Mouse (Mus musculus) embryonic stem cell, embryonic (primary cell): ENCODE data around the gene Plxna4.

ENCODE experiments used
- CTCF ChIA-PET, 4 experiments: fragments of 300-600 bp in 2 of 4; fragments of 350-600 bp in 2 of 4; sonication (Branson Sonifier 250); formaldehyde crosslinking; loops; one replicate each; lab custom pipeline; 2022; ENCODE audit warnings: inconsistent platforms in 2 of 4; lab: Charles Lee
- POLR2A ChIA-PET, 4 experiments: fragments of 300-600 bp in 2 of 4; fragments of 350-600 bp in 2 of 4; sonication (Branson Sonifier 250); formaldehyde crosslinking; loops; one replicate each; lab custom pipeline; 2022; ENCODE audit warnings: antibody characterized with exemption in 4 of 4, inconsistent platforms in 1 of 4; lab: Charles Lee

Gene Plxna4

DNA sequence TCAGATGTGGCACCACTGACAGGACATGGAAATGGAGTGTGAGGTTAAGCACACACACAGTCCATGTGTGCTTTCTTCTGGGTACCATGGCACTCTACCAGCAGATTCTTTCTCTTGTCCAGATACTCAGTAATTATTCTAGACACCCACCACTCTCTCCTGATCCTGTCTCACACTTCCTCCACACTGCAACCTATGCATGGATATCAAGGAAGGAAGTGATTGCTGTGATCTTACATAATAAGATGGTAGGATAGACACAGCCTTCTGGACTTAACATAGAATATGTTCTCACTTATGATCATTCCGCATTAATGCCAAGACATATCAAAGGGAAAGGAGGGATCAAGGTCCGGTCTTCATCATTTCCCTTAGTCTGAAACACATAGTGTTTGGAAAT, 92.5 kb downstream of the Plxna4 start:
- POLR2A ChIA-PET: no interaction called here
- CTCF ChIA-PET: no interaction called here

GRCm38 (mm10) chr6:32493557-32493956, 94.4 kb downstream of the Plxna4 start:
- ChIA-PET POLR2A (interaction anchor here in 1 of 4 experiments (1.1 kb wide), 1 partner anchor 20 kb away, joined by 10 read pairs; no protein-coding TSS in a partner anchor), CTCF (no interaction called here)

DNA sequence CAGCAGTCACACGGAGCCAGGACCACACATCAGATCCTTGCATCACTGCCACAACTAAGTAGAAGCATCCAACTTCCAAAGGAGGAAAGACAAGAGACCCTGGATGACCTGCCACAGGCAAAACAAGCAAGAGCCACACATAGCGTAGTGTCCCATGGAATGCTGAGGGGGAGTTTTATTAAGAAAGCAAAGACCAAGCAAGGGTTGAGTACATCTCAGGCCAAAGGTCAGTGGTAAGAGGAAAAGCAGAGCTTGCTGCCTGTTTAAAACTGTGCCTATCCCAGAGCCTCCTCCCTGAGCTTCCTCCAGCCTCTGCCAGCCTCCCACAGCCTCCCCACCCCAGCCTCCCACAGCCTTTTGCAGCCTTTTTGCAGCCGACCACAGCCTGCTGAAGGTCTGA, 100.9 kb downstream of the Plxna4 start:
- POLR2A ChIA-PET: no interaction called here
- CTCF ChIA-PET: interaction anchor here in 1 of 4 experiments (0.7 kb wide), 1 partner anchor 111 kb away, joined by 3 read pairs; no protein-coding TSS in a partner anchor

GRCm38 (mm10) chr6:32482469-32482868, 105.5 kb downstream of the Plxna4 start:
- CTCF ChIA-PET: interaction anchor here in 1 of 4 experiments (0.6 to 0.7 kb wide), 3 partner anchors 15 to 641 kb away, joined by 3 read pairs; no protein-coding TSS in a partner anchor
- POLR2A ChIA-PET: no interaction called here

DNA sequence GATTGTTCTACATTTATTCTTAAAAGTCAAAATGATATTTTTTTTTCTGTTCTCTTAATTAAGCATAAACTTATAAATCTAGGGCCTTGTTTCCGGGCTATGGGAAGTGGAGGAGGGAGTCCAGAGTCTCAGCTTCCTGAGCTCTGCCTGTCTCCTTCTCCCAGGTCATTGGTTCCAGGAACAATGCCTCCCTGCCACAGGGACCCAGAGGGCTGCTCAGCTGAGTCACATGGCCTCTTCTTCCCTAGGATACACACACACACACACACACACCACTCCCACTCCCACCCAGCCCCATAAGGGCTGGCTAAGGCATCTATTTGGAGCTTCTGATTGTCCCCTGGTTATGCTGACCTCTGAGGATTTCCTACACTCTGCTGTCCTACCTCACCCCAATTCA, 107.3 kb downstream of the Plxna4 start:
- POLR2A ChIA-PET: interaction anchor here in 1 of 4 experiments (0.6 kb wide), 1 partner anchor 211 kb away, joined by 3 read pairs; no protein-coding TSS in a partner anchor
- CTCF ChIA-PET: interaction anchor here in 2 of 4 experiments (0.9 to 1.3 kb wide), 2 partner anchors 543 to 646 kb away, joined by 3 to 7 read pairs; no protein-coding TSS in a partner anchor

DNA sequence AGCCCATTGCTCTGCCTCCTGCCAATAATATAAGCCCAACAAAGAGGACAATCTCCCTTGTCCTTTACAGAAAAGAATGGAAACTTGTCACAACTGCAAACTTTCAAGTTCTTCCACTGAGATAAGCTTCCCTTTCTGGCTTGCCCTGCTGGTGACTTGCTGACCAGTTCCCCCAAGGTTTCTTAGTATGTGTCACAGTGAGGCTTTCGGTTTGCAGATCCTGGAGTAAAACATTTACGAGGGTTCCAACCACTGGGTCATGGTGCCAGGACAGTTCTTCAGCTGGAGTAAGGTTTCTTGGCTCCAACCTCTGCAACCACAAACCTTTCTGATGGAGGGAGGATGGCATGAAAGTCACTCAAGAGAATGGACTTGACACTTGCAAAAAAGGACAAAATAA, 108.2 kb downstream of the Plxna4 start:
- ChIA-PET CTCF (interaction anchor here in 2 of 4 experiments (0.8 to 1.5 kb wide), 2 partner anchors 111 to 647 kb away, joined by 3 read pairs; no protein-coding TSS in a partner anchor), POLR2A (no interaction called here)

DNA sequence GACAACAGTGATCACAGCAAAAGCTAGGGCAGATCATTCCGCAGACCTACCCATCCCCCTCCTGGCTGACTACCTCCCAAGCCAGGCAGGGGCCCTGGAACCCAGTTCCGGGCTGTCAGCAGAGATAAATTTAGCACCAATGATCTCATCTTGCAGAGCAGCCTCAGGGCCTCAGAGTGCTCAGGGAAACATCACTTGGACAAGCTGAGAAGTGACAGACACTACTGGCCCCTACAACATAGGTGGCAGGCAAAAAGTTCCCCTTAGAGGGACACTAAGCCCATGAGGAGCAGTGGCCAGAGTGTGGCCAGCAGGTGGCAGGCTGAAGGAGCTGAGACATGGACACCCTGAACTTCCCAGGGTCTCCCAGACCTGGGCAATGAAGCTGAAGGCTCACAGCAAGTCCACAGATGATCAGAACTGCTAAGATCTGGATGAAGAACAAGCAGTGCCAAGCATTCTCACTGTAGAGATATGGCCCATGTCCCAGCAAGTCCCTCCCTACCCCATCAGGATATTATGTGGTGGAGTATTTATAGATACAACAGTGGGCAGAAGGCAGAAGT, 108.7 kb downstream of the Plxna4 start:
- POLR2A ChIA-PET: no interaction called here

GRCm38 (mm10) chr6:32475958-32476357, 112.0 kb downstream of the Plxna4 start:
- POLR2A ChIA-PET: interaction anchor here in 1 of 4 experiments (0.6 kb wide), 1 partner anchor 113 kb away, joined by 3 read pairs; no protein-coding TSS in a partner anchor
- CTCF ChIA-PET: no interaction called here

More for the DNA sequence above, 108.7 kb downstream of the Plxna4 start:
- CTCF ChIA-PET: interaction anchor here in 2 of 4 experiments (0.8 to 1.5 kb wide), 2 partner anchors 111 to 647 kb away, joined by 3 read pairs; no protein-coding TSS in a partner anchor

- CTCF ChIA-PET: no interaction called here
- POLR2A ChIA-PET: no interaction called here
Measured at GRCm38 (mm10) chr6:32472062-32472461, 115.9 kb downstream of the Plxna4 start.

DNA sequence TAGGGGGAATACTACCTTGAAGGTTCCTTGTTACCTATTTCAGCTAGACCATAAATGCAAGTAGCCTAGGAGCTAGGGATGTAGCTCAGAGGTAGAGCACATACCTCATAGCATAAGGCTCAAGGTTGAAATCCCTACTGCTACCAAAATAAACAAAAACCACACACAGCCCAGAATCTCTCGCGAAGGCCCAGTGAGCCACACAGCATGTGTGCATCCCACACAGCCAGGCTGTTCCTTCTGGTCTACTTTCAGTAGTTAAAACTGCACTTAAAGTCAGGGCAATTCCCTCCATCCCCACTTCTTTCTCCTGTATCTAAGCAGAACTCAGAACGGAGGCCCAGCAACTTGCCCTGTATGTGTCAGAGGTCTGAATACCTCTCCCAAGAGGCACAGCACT, 116.4 kb downstream of the Plxna4 start:
- ChIA-PET CTCF (no interaction called here), POLR2A (no interaction called here)

GRCm38 (mm10) chr6:32469196-32469595, 118.8 kb downstream of the Plxna4 start:
- ChIA-PET CTCF (interaction anchor here in 2 of 4 experiments (0.6 kb wide), 3 partner anchors 39 to 986 kb away, joined by 3 to 7 read pairs (median 3); no protein-coding TSS in a partner anchor), POLR2A (no interaction called here)

DNA sequence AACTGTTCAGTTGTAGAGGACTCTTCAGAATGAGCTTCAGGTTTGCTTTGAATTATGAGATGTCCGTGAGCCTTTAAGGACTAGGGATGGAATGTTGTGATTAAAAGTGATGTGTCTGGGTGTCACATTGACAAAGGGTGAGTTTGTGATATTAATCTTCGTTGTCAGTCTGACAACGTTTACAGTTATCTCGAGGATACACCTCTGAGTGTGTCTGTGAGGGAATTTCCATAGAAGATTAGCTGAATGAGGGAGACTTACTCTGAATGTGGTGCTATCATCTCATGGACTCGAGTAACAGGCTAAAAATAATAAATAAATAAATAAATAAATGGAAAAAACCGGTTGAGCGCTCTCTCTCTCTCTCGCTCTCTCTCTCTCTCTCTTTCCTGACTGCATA, 122.9 kb downstream of the Plxna4 start:
- POLR2A ChIA-PET: interaction anchor here in 2 of 4 experiments (0.6 to 0.7 kb wide), 2 partner anchors 24 to 416 kb away, joined by 3 to 5 read pairs; no protein-coding TSS in a partner anchor
- CTCF ChIA-PET: interaction anchor here in 1 of 4 experiments (0.6 kb wide), 1 partner anchor 21 kb away, joined by 5 read pairs; no protein-coding TSS in a partner anchor

GRCm38 (mm10) chr6:32464637-32465036, 123.4 kb downstream of the Plxna4 start:
- ChIA-PET CTCF (no interaction called here), POLR2A (interaction anchor here in 2 of 4 experiments (0.6 to 0.7 kb wide), 2 partner anchors 87 to 750 kb away, joined by 3 to 4 read pairs; no protein-coding TSS in a partner anchor)

- ChIA-PET POLR2A (interaction anchor here in 1 of 4 experiments (0.7 kb wide), 1 partner anchor 751 kb away, joined by 3 read pairs; no protein-coding TSS in a partner anchor), CTCF (no interaction called here)
Measured at GRCm38 (mm10) chr6:32464046-32464445, 123.9 kb downstream of the Plxna4 start.

DNA sequence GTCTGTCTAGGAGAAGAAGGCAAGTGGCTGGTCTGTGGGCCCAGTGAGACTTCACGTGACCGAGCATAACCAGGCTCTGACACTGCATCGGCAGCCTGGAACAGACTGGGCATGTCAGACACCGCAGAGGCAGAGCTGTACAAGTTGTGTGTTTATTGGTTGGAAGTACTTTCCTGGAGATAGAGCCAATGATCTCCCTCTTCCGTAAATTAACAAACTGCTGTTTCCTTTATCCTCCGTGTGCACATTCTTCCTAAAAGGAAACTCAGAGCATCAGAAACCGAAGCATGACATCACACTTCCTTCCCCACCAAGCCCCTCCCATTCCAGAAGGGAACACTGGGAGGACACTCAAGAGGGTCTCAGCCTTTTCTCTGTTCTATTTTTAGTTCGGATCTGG, 127.6 kb downstream of the Plxna4 start:
- POLR2A ChIA-PET: no interaction called here
- CTCF ChIA-PET: no interaction called here

DNA sequence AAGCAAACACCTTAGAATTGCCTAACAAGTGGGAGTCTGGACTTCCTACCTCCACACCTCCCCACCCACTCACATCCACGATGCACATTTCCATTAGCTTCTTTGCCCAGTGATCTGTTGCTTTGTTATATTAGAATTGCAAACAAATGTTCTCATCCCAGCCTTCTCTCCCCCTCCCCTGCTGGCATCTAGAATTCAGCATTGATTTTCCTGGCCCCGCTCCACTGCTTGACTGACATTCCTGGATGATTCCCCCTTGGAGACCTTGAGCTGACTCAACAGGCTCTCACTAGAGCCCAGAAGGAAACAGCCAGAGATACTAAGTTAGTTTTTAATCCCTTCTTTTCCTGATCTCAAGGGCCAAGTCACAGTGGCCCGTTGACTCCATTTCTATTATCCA, 131.4 kb downstream of the Plxna4 start:
- ChIA-PET CTCF (no interaction called here), POLR2A (no interaction called here)

DNA sequence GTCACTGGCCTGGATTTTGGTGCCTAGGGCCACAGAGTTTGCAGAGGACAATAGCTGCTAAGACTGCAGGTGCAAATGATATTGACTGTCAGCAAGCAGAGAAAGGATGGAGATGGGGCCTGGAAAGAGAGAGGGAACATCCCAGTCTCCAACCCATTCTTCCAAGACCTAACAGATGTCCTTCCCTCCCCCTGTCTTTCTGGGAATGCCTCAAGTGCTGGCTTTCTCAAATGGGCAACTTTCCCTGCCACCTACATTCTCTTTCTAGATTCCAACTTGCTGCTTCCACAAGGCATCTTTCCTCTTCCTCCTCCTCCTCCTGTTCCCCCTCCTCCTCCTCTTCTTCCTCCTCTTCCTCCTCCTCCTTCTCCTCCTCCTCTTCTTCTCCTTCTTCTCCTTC, 136.1 kb downstream of the Plxna4 start:
- CTCF ChIA-PET: no interaction called here

DNA sequence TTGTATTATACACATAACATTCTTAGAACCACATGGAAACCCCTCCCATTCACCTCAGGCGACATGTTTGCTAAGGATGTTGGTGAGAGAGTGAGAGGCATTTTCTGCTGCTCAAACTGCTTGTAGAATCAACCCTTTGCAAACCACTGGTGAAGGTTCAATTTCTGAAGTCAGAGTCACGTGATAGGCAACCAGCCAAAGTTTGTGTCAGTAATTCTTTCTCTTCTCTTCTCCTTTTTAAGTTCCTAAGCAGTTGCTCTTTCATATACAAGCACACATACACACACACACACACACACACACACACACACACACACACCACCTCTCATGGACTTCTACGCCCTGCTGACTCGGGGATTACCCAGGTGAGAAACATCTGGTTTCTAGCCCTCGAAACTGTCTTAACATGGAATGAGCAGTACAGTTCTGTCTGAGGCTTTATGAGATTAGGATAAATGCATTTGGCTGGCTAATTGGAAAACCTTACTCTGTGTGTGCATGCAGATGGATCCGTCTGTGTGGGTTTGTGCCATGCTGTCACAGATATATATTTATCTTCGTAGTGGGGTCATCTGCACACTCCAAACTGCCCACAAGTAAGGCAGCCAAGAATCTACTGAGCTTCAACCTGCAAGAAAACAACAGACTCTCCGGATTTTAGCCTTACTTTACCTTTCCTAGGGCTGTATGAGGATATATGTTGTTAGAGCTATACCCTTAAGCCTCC, 138.6 kb downstream of the Plxna4 start:
- ChIA-PET POLR2A (no interaction called here), CTCF (no interaction called here)

More for the DNA sequence above, 136.1 kb downstream of the Plxna4 start:
- POLR2A ChIA-PET: no interaction called here

GRCm38 (mm10) chr6:32448787-32449186, 139.2 kb downstream of the Plxna4 start:
- POLR2A ChIA-PET: no interaction called here
- CTCF ChIA-PET: no interaction called here

GRCm38 (mm10) chr6:32446276-32446675, 141.7 kb downstream of the Plxna4 start:
- ChIA-PET POLR2A (no interaction called here), CTCF (no interaction called here)
